Mouse (Mus musculus) olfactory bulb, adult 2 months (tissue): ENCODE data around the gene Wnt10b.

Source experiments
- CTCF ChIP-seq: fragments of 200-500 bp; IDR thresholded peaks from 2 replicates; pipeline ENCODE4 v1.5.1; 2012; ENCODE audit warnings: low read depth, mild to moderate bottlenecking, low read length, moderate library complexity; ENCODE audit not compliant: insufficient read depth
- POLR2A ChIP-seq: fragments of 200-500 bp; IDR thresholded peaks from 2 replicates; pipeline ENCODE4 v1.6.1; 2012; ENCODE audit warnings: mild to moderate bottlenecking, low read depth, low read length, moderate library complexity; ENCODE audit not compliant: insufficient read depth

- TF ChIP-seq CTCF (no peak), POLR2A (no peak)
These were observed 12.0 kb downstream of the Wnt10b start for GRCm38 (mm10) chr15:98765929-98766328.
